Mouse (Mus musculus) midbrain, embryonic 14.5 days (tissue): ENCODE measurements around the gene Mboat1. TPM values are rescaled to one million over a fixed set of nuclear protein-coding genes. Genes with fewer than 3 reads are reported as not detected.
A peak's percentile ranks its signal among the peaks of the same experiment; 100 is the strongest.

Source experiments
- ATAC-seq: fragments of 200-750 bp; cut with Nextera tagmentation; 2 replicates; pipeline ENCODE4 v1.8.0; 2017; ENCODE audit warnings: moderate number of reproducible peaks, moderate library complexity; ENCODE audit not compliant: low FRiP score, low TSS enrichment
- DNase-seq: peaks from one replicate; pipeline ENCODE4 v3.0.0-alpha.2; 2015
- H3K27ac ChIP-seq: fragments of 300-500 bp; sonication (generic); replicated peaks from 2 replicates; pipeline ENCODE4 v1.5.1; 2014; ENCODE audit warnings: mild to moderate bottlenecking, low read depth, low read length, moderate library complexity
- H3K27me3 ChIP-seq: fragments of 300-500 bp; sonication (generic); 2 replicates; pipeline ENCODE4 v1.6.1; 2014; ENCODE audit warnings: low read length, control low read depth, mixed read lengths; ENCODE audit not compliant: control insufficient read depth, insufficient read depth
- H3K36me3 ChIP-seq: fragments of 300-500 bp; sonication (generic); 2 replicates; pipeline ENCODE4 v1.6.1; 2014; ENCODE audit warnings: low read length, control low read depth; ENCODE audit not compliant: control insufficient read depth, insufficient read depth
- H3K4me1 ChIP-seq: fragments of 300-500 bp; sonication (generic); 2 replicates; pipeline ENCODE4 v1.6.1; 2014; ENCODE audit warnings: mild to moderate bottlenecking, antibody characterized with exemption, low read length, control low read depth; ENCODE audit not compliant: control insufficient read depth, insufficient read depth
- H3K4me2 ChIP-seq: fragments of 300-500 bp; sonication (generic); 2 replicates; pipeline ENCODE4 v1.6.1; 2014; ENCODE audit warnings: mild to moderate bottlenecking, low read length, moderate library complexity
- H3K4me3 ChIP-seq: fragments of 300-500 bp; sonication (generic); replicated peaks from 2 replicates; pipeline ENCODE4 v1.5.1; 2014; ENCODE audit warnings: low read depth, low read length
- H3K9ac ChIP-seq: fragments of 300-500 bp; sonication (generic); replicated peaks from 2 replicates; pipeline ENCODE4 v1.6.1; 2014; ENCODE audit warnings: mild to moderate bottlenecking, low read length, moderate library complexity
- H3K9me3 ChIP-seq: fragments of 300-500 bp; sonication (generic); 2 replicates; pipeline ENCODE4 v1.6.1; 2016; ENCODE audit warnings: low read length, control low read depth, mixed read lengths; ENCODE audit not compliant: control insufficient read depth
- WGBS: fragments of 180-500 bp; shearing (Covaris S2); extraction: QIAGEN DNeasy Blood & Tissue Kit; methylation state at CpG from one replicate; pipeline ENCODE4 v1.1.7; 2014; 5-methylcytosine and 5-hydroxymethylcytosine counted together
- polyA plus RNA-seq: library from polyadenylated mRNA; unstranded; fragments of >200 nt; fragmentation: Nextera tagmentation; extraction: Ambion mirVana; gene quantifications from 2 replicates; pipeline ENCODE4 v1.2.1, GENCODE M21; 2014

Gene Mboat1
- polyA plus RNA-seq, 1 experiment from 2014 or later = 1.9 TPM

GRCm38 (mm10) chr13:30250341-30250905, 114.1 kb downstream of the Mboat1 start:
- Histone ChIP-seq H3K4me3 (no peak overlapping the region), H3K9me3 (no peaks in the 10 kb centered on the region), H3K4me1 (no peaks in the 10 kb centered on the region), H3K36me3 (no peaks in the 10 kb centered on the region), H3K27ac (no peak overlapping the region), H3K27me3 (no peaks in the 10 kb centered on the region), H3K4me2 (no peak overlapping the region), H3K9ac (no peak overlapping the region)
- 29% methylated on average over 5 of the region's 5 CpGs for WGBS
- ATAC-seq (no peak), DNase-seq (no peak)

- Histone ChIP-seq H3K4me3 (no peak overlapping the region), H3K27ac (no peak overlapping the region), H3K9me3 (no peaks in the 10 kb centered on the region), H3K9ac (no peak overlapping the region), H3K27me3 (no peaks in the 10 kb centered on the region), H3K4me2 (no peak overlapping the region), H3K4me1 (no peaks in the 10 kb centered on the region), H3K36me3 (no peaks in the 10 kb centered on the region)
- DNase-seq = no peak
- 86% methylated on average over 3 of the region's 3 CpGs for WGBS
- ATAC-seq = no peak
Observed at GRCm38 (mm10) chr13:30251431-30251830, 115.1 kb downstream of the Mboat1 start.

GRCm38 (mm10) chr13:30252692-30253091, 116.4 kb downstream of the Mboat1 start:
- H3K27me3 ChIP-seq = no peaks in the 10 kb centered on the region
- no peak for ATAC-seq
- no peak overlapping the region for H3K4me2 ChIP-seq
- no peaks in the 10 kb centered on the region for H3K9me3 ChIP-seq
- no peak overlapping the region for H3K4me3 ChIP-seq
- no peaks in the 10 kb centered on the region for H3K36me3 ChIP-seq
- H3K27ac ChIP-seq = no peak overlapping the region
- no peaks in the 10 kb centered on the region for H3K4me1 ChIP-seq
- no peak for DNase-seq
- H3K9ac ChIP-seq = no peak overlapping the region
- 78% methylated on average over 3 of the region's 3 CpGs for WGBS

- Histone ChIP-seq H3K4me2 (no peak overlapping the region), H3K4me3 (no peak overlapping the region), H3K27me3 (no peaks in the 10 kb centered on the region), H3K9ac (no peak overlapping the region), H3K36me3 (no peaks in the 10 kb centered on the region), H3K9me3 (no peaks in the 10 kb centered on the region), H3K4me1 (no peaks in the 10 kb centered on the region), H3K27ac (no peak overlapping the region)
- peak; percentile 34 for DNase-seq
- ATAC-seq = no peak
- 14% methylated on average over 5 of the region's 5 CpGs for WGBS
Observed at GRCm38 (mm10) chr13:30253636-30254264, 117.5 kb downstream of the Mboat1 start.

- WGBS = 64% methylated on average over 6 of the region's 6 CpGs
Observed at GRCm38 (mm10) chr13:30254421-30254820, 118.1 kb downstream of the Mboat1 start.

GRCm38 (mm10) chr13:30258802-30259201, 122.5 kb downstream of the Mboat1 start:
- DNase-seq (no peak), ATAC-seq (no peak)
- H3K27me3 ChIP-seq = no peaks in the 10 kb centered on the region
- H3K4me1 ChIP-seq = no peaks in the 10 kb centered on the region
- 62% methylated on average over 10 of the region's 10 CpGs for WGBS
- H3K27ac ChIP-seq = no peak overlapping the region
- H3K4me2 ChIP-seq = no peak overlapping the region
- H3K9ac ChIP-seq = no peak overlapping the region
- no peak overlapping the region for H3K4me3 ChIP-seq
- H3K36me3 ChIP-seq = no peaks in the 10 kb centered on the region
- no peaks in the 10 kb centered on the region for H3K9me3 ChIP-seq

More at GRCm38 (mm10) chr13:30254421-30254820, 118.1 kb downstream of the Mboat1 start:
- no peaks in the 10 kb centered on the region for H3K9me3 ChIP-seq
- H3K27me3 ChIP-seq = no peaks in the 10 kb centered on the region
- no peak for DNase-seq
- no peak overlapping the region for H3K27ac ChIP-seq
- H3K4me3 ChIP-seq = no peak overlapping the region
- H3K4me1 ChIP-seq = no peaks in the 10 kb centered on the region
- no peak overlapping the region for H3K4me2 ChIP-seq
- H3K9ac ChIP-seq = no peak overlapping the region
- no peak for ATAC-seq
- no peaks in the 10 kb centered on the region for H3K36me3 ChIP-seq

GRCm38 (mm10) chr13:30259326-30259725, 123.0 kb downstream of the Mboat1 start:
- Histone ChIP-seq H3K9ac (no peak overlapping the region), H3K4me1 (no peaks in the 10 kb centered on the region), H3K4me2 (no peak overlapping the region), H3K27ac (no peak overlapping the region), H3K9me3 (no peaks in the 10 kb centered on the region), H3K27me3 (no peaks in the 10 kb centered on the region), H3K36me3 (no peaks in the 10 kb centered on the region), H3K4me3 (no peak overlapping the region)
- no peak for DNase-seq
- no peak for ATAC-seq
- WGBS = 94% methylated on average over 9 of the region's 9 CpGs

GRCm38 (mm10) chr13:30259912-30260560, 123.7 kb downstream of the Mboat1 start:
- H3K4me1 ChIP-seq = no peaks in the 10 kb centered on the region
- H3K27me3 ChIP-seq = no peaks in the 10 kb centered on the region
- H3K4me2 ChIP-seq = no peak overlapping the region
- H3K9me3 ChIP-seq = no peaks in the 10 kb centered on the region
- WGBS = 13% methylated on average over 8 of the region's 8 CpGs
- H3K27ac ChIP-seq = no peak overlapping the region
- H3K36me3 ChIP-seq = no peaks in the 10 kb centered on the region
- H3K4me3 ChIP-seq = no peak overlapping the region
- no peak for ATAC-seq
- H3K9ac ChIP-seq = no peak overlapping the region
- DNase-seq = peak; percentile 91

- Histone ChIP-seq H3K4me3 (no peak overlapping the region), H3K4me2 (no peak overlapping the region), H3K27ac (no peak overlapping the region), H3K36me3 (no peaks in the 10 kb centered on the region), H3K4me1 (no peaks in the 10 kb centered on the region), H3K9ac (no peak overlapping the region), H3K9me3 (no peaks in the 10 kb centered on the region), H3K27me3 (no peaks in the 10 kb centered on the region)
- no peak for DNase-seq
- ATAC-seq = no peak
- WGBS = 77% methylated on average over 2 of the region's 2 CpGs
Observed at GRCm38 (mm10) chr13:30263681-30264080, 127.4 kb downstream of the Mboat1 start.
